Mouse (Mus musculus) testis, postnatal 10 days (tissue): ENCODE measurements at regions not wholly inside any gene's neighbourhood (a gene's known extent, or its start where the extent isn't known, plus 50 kb on each side); places are given as distances from the start of the nearest gene placed in this dataset.

Source experiments
- DNase-seq: peaks from one replicate; pipeline ENCODE4 v3.0.0; 2021; ENCODE audit warnings: low spot score

GRCm38 (mm10) chr5:141054991-141055390, 54.6 kb upstream of the Card11 start:
- DNase-seq = no peak

DNA sequence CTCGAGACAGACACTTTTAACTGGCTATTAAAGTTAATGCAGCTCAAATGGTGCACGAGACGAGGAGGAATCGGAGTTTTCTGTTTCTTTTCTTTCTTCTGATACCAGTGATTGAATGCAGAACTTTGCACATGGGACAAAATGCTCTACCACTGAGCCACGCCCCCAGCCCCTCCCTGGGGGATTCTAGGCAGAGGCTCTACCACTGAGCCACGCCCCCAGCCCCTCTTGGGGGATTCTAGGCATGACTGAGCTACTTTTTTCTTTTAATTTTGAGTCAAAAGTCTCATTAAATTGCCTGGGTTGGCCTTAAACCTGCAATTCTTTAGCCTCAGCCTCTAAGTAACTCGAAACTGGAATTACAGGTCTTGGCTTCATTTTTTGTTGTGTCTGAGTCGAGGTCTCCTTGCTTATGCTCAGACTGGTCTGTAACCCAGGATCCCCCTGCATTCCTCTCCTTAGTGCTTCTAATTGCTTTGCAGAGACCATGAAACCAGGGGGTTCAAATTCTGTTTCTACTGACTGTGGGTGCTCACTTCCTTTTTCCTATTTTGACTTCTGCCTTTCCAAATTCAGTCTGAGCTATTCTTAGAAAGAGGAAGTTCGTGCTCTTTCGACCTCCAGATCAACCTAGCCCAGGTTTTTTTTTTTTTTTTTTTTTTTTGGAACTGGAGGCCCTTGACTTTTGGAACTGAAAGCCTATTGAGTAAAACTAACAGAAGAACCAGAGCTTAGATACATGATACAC, 55.4 kb upstream of the Card11 start:
- no peak for DNase-seq

DNA sequence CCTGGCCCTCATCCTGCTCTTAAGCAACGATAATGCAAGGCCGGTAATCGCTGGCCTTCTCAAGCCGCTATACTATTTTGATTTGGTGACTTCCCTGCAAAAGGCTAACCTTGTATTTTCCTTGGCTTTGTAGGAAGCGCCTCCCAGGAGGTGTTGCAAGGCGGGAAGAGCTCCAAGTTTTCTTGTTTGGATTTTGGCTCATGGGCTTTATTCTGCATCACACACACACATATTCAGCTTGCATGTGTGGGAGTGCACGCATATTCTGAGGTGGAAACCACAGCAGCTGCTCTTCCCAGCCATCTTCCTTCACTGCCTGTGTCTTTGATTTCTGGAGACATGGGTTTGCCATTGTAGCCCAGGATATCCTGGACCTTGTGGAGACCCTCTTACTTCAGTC, 57.8 kb upstream of the Card11 start:
- no peak for DNase-seq

- DNase-seq = no peak
Observed at GRCm38 (mm10) chr5:141058863-141059262, 58.5 kb upstream of the Card11 start.

DNA sequence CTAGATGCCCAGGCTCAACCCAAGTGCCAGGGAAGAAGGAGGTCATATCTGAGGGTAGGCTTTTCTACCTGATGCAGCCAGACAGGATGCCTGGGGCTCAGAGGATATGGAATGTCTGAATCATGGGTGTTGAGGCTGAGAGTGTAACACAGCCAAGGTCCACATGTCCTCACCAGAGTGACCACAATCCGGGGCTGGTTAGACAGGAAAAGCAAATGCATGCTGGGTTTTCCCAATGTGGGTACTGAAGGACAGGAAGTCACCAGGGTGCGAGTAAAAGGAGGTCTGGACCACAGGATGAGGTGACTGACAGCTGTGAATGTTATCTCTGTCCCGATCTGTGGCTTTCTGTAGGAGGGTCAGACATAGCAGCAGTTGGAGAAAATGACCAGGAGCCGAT, 61.8 kb upstream of the Card11 start:
- no peak for DNase-seq

GRCm38 (mm10) chr5:141067561-141067960, 67.2 kb upstream of the Card11 start:
- DNase-seq = peak; percentile 50

GRCm38 (mm10) chr5:141074457-141074856, 74.1 kb upstream of the Card11 start:
- DNase-seq = no peak

GRCm38 (mm10) chr5:141076158-141076557, 75.8 kb upstream of the Card11 start:
- no peak for DNase-seq

GRCm38 (mm10) chr5:141076942-141077341, 76.6 kb upstream of the Card11 start:
- no peak for DNase-seq

DNA sequence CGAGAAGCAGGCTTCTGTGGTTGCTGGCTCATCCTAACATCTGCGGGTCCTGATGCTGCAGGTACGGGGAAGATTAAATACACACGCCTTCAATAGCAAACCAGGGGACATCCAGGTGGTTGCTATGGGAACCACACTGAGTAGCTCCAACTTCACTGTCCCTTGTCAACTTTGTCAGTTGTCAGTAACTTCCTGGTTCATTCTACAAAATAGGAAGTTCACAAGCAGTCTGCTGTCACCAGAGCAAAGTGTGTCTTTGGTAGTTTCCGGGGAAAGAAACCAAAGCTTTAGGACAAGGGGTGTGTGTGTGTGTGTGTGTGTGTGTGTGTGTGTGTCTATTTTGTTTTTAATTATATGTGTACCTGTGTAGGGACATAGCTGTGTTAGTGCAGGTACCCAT, 80.5 kb upstream of the Card11 start:
- DNase-seq = no peak

DNA sequence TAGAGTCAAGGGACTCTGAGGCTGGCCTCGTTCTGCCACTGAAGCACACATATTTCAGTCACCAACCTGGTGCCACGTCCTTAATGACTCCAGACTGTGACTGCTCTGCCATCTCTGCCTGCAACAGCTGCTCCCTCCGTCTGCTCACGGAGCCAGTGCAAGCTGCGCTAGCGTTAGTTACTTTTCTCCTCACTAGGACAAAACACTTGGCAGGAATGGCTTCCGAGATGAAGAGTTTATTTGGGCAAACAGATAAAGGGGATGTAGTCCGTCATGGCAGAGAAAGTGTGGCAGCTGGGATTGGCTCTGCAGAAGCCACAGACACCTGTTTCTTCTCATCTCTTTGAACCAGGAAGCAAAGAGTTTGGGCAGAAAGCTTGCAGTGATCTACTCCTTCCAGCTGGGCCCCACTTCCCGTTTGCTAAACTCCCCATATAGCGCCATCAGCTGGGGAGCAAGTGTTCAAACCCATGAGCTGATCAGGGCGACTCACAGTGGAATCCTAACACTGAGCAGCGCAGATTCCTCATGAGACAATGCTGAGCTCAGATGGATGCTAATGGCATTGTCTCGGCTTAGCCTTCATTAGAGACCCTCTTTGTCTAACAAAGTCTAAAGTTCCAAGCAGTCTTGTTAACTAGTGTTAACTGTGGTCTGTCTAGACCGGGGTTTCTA, 83.8 kb upstream of the Card11 start:
- no peak for DNase-seq

DNA sequence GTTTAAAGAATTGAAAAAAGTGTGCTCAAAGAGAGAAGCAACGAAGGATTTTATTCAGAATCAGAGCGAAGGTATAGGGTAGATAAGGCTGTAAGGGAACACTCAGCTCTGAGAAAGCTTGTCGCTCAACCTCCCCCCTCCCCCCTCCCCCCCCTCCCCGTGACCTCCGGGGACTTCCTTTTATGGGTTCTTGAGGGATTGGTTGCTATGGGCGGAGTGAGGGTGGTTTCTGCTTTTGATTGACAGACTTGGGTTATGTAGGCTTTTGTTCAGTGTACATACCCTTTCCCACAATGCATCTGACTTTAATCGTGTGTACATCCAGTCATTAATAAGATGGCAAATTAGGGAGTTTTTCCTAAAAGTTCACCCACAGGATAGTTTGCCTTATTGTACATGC, 84.4 kb upstream of the Card11 start:
- DNase-seq = no peak

- no peak for DNase-seq
Observed at GRCm38 (mm10) chr5:141091676-141092075, 91.3 kb upstream of the Card11 start.

DNA sequence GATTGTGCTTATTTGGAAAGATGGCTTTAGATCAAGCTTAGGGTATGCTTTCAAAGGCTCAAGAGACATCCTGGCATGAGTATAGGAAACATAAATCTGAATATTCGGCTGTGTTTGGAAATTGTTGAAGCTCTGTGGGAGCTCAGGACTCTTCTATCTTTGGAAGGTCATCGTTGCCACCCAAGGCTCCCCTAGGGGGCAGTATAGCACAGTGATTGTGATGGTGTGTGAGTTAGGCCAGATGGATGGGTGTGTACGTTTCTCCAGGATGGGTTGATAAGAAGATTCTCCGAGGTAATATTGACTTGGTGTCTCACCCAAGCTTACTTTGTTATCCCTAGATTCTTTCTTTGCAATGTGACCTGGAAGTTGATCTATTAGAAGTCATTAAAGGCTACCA, 93.3 kb upstream of the Card11 start:
- DNase-seq = peak; percentile 68

GRCm38 (mm10) chr5:141097878-141098277, 97.5 kb upstream of the Card11 start:
- DNase-seq = no peak

DNA sequence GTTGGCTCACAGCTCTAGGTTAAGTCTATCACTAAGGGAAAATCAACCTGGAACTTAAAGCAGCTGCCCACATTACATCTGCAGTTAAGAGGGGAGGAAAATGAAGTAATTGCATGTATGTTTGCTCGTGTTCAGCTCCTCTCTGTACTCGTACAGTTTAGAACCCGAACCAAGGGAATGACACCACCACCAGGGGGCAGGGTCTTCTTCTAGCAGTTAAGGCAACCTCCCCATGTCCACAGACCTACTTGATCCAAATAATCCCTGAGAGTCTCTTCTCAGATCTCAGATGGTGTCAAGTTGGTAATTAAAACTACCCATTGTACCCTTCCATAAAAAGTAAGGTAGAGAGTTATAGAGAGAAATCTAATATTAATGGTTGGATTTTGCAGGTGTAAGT, 111.3 kb upstream of the Card11 start:
- DNase-seq = no peak

- DNase-seq = no peak
Observed at GRCm38 (mm10) chr5:141115273-141115904, 115.0 kb upstream of the Card11 start.

DNA sequence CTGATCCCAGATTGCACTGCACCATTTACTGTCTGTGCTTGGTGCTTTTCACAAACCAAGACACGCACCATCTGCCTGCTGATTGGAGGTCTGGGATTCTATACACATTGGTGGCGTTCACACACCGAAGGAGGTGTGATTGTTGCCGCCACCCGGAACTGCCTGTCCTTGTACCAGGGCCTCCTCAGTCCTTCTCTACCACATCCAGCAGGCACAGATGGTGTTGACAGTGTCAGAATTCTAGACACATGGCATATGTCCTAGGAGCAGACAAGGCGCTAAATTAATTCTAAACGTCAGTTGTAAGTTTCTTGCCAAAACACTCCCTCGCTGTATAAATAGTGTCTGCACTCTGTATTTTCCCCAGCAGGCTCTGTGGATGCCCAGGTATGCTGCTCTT, 115.6 kb upstream of the Card11 start:
- no peak for DNase-seq

DNA sequence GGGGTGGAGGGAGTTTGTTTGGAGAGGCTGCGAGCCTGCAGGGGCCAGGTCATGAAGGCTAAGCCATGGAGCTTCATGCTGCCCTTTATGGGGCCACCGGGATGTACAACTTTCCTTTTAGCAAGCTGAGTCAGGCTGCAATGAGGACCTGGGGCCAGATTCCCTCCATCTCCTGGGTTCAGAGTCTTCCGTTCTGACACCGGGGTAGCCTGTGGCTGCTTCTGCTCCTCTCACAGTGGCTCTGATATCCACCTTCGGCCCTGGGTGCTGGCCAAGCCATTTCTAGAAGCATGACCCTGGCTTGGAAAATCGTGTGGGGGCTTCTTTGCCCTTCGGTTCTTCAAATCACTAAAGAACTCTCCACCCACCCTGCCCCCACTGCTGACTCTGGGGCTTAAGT, 115.4 kb upstream of the Sdk1 start:
- DNase-seq = peak; percentile 37

- peak; percentile 29 for DNase-seq
Observed at GRCm38 (mm10) chr5:141126536-141126935, 114.8 kb upstream of the Sdk1 start.

GRCm38 (mm10) chr5:141131036-141131435, 110.3 kb upstream of the Sdk1 start:
- peak; percentile 14 for DNase-seq

DNA sequence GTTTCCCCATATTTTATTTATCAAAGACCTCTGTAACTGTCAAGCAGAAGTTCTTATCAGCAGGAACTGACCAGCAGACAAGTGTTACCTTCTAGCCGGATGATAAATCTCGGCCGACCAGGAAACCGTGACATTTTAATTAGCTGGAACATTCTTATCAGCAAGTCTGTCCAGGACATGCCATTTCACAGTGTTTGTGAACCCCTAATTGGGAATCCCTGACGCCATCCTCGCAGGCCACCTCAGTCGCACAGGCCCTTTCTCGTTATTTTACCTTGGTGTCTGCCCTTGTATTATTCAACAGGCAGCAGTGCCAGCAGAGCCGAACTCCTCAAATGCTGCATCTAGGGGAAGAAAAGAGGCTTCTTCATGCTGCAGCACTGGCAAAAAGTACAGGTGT, 109.4 kb upstream of the Sdk1 start:
- peak; percentile 27 for DNase-seq

- DNase-seq = peak; percentile 28
Observed at GRCm38 (mm10) chr5:141136239-141136638, 105.1 kb upstream of the Sdk1 start.
